Comparison of ENCODE assay signal across 24 mouse cellular contexts in genomic region chr4:82369011-82369776, GRCm38 (mm10).
A peak's percentile ranks its signal among the peaks of the same experiment; 100 is the strongest.
DNase-seq lines count a peak whose midpoint lies in the region; ATAC-seq and TF ChIP-seq lines count a peak whose summit lies in the region.
"Had no signal": no experiment of that assay in that cellular context is flagged by ENCODE, and none has a peak within 500 bp of the region (broad histone marks: within the 10 kb centered on the region; RNA-seq: fewer than 3 reads in every experiment).

No protein-coding gene starts in this region.

- H3K9ac ChIP-seq in limb, embryonic 15.5 days, result no peak overlapping the region
- H3K9ac ChIP-seq: embryonic facial prominence, embryonic 13.5 days; forebrain, embryonic 13.5 days; hindbrain, embryonic 12.5 days; hindbrain, embryonic 15.5 days had no signal

- no peak for ATAC-seq in limb, embryonic 15.5 days (ENCODE audit: insufficient number of reproducible peaks, low FRiP score, low TSS enrichment, low read depth)
- ATAC-seq: forebrain, embryonic 13.5 days; forebrain, embryonic 16.5 days had no signal

- peak overlapping the region; percentile 40; the same call in 1 of the 2 replicates for H3K27ac ChIP-seq in limb, embryonic 15.5 days
- no peak overlapping the region for H3K27ac ChIP-seq in limb, embryonic 10.5 days
- peak overlapping the region; percentile 21; the same call in 1 of the 2 replicates for H3K27ac ChIP-seq in embryonic fibroblast, embryonic 13.5 days (ENCODE audit: insufficient read depth, low read length)
- H3K27ac ChIP-seq: embryonic facial prominence, embryonic 10.5 days; embryonic facial prominence, embryonic 13.5 days; forebrain, embryonic 10.5 days; forebrain, embryonic 13.5 days; heart, adult 2 months; hindbrain, embryonic 12.5 days; hindbrain, embryonic 15.5 days had no signal

- H3K4me2 ChIP-seq in limb, embryonic 15.5 days, result no peak overlapping the region
- H3K4me2 ChIP-seq: embryonic facial prominence, embryonic 13.5 days; forebrain, embryonic 13.5 days; heart, embryonic 11.5 days; hindbrain, embryonic 12.5 days; hindbrain, embryonic 15.5 days had no signal

- no peak for TF ChIP-seq CTCF in embryonic fibroblast, embryonic 13.5 days (IDR thresholded peaks at IDR 0.05; ENCODE audit: borderline replicate concordance, insufficient read depth, low read length)

- H3K9me3 ChIP-seq in limb, embryonic 15.5 days, result no peaks in the 10 kb centered on the region
- no peaks in the 10 kb centered on the region for H3K9me3 ChIP-seq in limb, embryonic 10.5 days (replicated peaks)
- H3K9me3 ChIP-seq: embryonic facial prominence, embryonic 10.5 days; embryonic facial prominence, embryonic 13.5 days; forebrain, embryonic 10.5 days; forebrain, embryonic 13.5 days; hindbrain, embryonic 12.5 days; hindbrain, embryonic 15.5 days had no signal

- no peak for TF ChIP-seq POLR2A in embryonic fibroblast, embryonic 13.5 days (IDR thresholded peaks at IDR 0.05; ENCODE audit: low read depth, low read length)

- DNase-seq in limb, embryonic 10.5 days (ENCODE audit: low spot score), result no peak
- peak; percentile 67 for DNase-seq in 3T3-L1 (ENCODE audit: low read depth, low spot score)
- no peak for DNase-seq in cerebellum, adult 11 months
- no peak for DNase-seq in layer of hippocampus, postnatal 25 days (ENCODE audit: extremely low spot score in 1 of 2, low spot score in 1 of 2)
- DNase-seq: adrenal gland, adult 2 months; adrenal gland, postnatal 14 days; cerebellum, adult 11-12 months; cerebellum, adult 8-10 months; cerebellum, postnatal 10 days; cerebellum, postnatal 36 days; embryo, embryonic 11 days; gastrocnemius, postnatal 25 days; heart, adult 2 months; kidney, adult 11 months had no signal

- H3K27me3 ChIP-seq in limb, embryonic 15.5 days, result no peaks in the 10 kb centered on the region
- H3K27me3 ChIP-seq in limb, embryonic 10.5 days (ENCODE audit: low read depth, poor library complexity, severe bottlenecking), result no peaks in the 10 kb centered on the region
- H3K27me3 ChIP-seq: embryonic facial prominence, embryonic 13.5 days; forebrain, embryonic 13.5 days; hindbrain, embryonic 12.5 days; hindbrain, embryonic 15.5 days had no signal

- H3K4me3 ChIP-seq in limb, embryonic 15.5 days, result no peak overlapping the region
- H3K4me3 ChIP-seq in limb, embryonic 10.5 days, result no peak overlapping the region
- H3K4me3 ChIP-seq in embryonic fibroblast, embryonic 13.5 days (ENCODE audit: insufficient read depth, low read length), result no peak overlapping the region
- H3K4me3 ChIP-seq: embryonic facial prominence, embryonic 10.5 days; embryonic facial prominence, embryonic 13.5 days; forebrain, embryonic 10.5 days; forebrain, embryonic 13.5 days; heart, adult 2 months; hindbrain, embryonic 12.5 days; hindbrain, embryonic 15.5 days had no signal

- H3K36me3 ChIP-seq in limb, embryonic 15.5 days, result peaks cover 10% of the 10 kb centered on the region
- H3K36me3 ChIP-seq in limb, embryonic 10.5 days, result 0 out of 2 replicates have a peak, but pooled peaks cover 4% of the 10 kb centered on the region
- H3K36me3 ChIP-seq: embryonic facial prominence, embryonic 10.5 days; hindbrain, embryonic 12.5 days; hindbrain, embryonic 15.5 days had no signal

- WGBS in limb, embryonic 15.5 days, result 78% methylated on average over 6 of the region's 6 CpGs
- 93% methylated on average over 6 of the region's 6 CpGs for WGBS in limb, embryonic 10.5 days

- H3K4me1 ChIP-seq in limb, embryonic 15.5 days, result peaks cover 19% of the 10 kb centered on the region
- H3K4me1 ChIP-seq in limb, embryonic 10.5 days, result no peaks in the 10 kb centered on the region
- H3K4me1 ChIP-seq in embryonic fibroblast, embryonic 13.5 days (ENCODE audit: control insufficient read depth, insufficient read depth, low read length), result peaks cover 12% of the 10 kb centered on the region
- H3K4me1 ChIP-seq: embryonic facial prominence, embryonic 10.5 days; forebrain, embryonic 10.5 days; hindbrain, embryonic 12.5 days; hindbrain, embryonic 15.5 days had no signal
